Mouse (Mus musculus): Measurements from ENCODE around the gene Xpr1.

DNA sequence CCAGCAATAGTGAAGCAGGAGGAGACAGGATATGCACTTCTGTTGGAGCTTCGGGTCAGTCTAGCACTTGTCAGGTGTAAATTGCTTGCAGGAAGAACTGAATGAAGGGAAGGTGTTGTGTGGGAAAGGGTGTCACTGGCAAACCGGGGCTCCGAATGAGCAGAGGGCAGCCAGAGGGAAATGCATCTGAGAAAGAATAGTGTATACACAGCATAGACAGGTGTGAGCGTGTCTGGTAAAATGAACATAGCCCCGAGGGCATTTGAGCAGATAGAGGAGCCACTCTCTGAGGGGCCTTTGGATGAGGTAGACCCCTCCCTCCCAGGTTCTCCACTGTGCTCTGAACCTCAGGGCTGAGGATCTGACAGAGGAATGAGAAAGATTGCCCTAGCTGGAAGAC, 169.2 kb downstream of the Xpr1 start:
- no peak for TF ChIP-seq CTCF (IDR thresholded peaks at IDR 0.05; ENCODE audit: low read depth, low read length)
- TF ChIP-seq POLR2A (IDR thresholded peaks at IDR 0.05; ENCODE audit: borderline replicate concordance, low read depth, low read length): no peak

All from bone marrow macrophage, adult 2 months (primary cell).